ENCODE assay signal across 8 mouse cellular contexts in the genomic region with DNA sequence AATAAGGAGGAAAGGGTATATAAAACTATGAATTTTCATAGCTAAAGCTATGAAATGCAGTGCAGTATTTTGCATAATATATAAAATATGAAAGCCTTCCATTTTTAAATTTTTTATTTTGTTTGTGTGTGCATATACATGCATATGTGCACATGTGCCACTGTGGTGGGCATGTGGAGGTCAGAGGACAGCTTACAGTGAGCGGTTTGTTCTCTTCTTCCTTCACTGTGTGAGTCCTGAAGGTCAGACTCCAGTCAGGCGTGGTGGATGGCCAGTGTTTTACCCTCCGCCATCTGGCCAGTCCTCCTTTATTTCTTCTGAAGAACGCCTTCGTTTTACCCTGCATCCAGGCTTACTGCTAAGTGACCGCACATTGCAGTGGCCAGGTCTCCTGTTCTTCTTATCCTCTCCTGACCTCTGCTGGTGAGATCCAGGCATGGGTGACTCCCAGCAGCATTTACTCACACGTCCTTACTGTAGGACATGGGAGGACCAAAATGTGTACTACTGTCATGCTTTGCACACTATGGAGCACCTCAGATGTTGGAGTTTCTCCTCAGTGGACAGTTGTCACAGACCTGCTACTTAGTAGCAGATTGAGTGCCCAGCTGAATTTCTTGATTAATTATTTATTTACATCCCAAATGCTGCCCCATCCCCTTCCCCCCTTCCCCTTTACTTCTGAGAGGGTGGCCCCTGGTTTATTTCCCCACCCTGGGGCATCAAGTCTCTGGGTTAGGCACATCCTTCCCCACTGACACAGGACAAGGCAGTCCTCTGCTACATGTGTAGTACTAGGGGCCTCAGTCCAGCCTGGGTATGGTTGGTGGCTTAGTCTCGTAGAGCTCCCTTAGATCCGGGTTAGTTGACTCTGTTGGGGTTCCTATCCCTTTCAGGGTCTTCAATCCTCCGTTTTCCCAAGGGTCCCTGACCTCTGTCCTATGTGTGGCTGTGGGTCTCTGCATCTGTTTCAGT.
DNase-seq lines count a peak whose midpoint lies in the region; ATAC-seq and TF ChIP-seq lines count a peak whose summit lies in the region.

No protein-coding gene starts in this region.

- no peaks in the 10 kb centered on the region for H3K4me1 ChIP-seq in MEL (ENCODE audit: control insufficient read depth in 1 of 2, insufficient read depth in 2 of 2, low read length in 2 of 2)
- H3K4me1 ChIP-seq in cerebellum, adult 2 months (ENCODE audit: control insufficient read depth, insufficient read depth, low read length), result peaks cover 5% of the 10 kb centered on the region
- no peaks in the 10 kb centered on the region; the same call in 1 of the 2 replicates for H3K4me1 ChIP-seq in hindbrain, embryonic 11.5 days (replicated peaks; ENCODE audit: control insufficient read depth, insufficient read depth, low read length)
- peaks cover 4% of the 10 kb centered on the region for H3K4me1 ChIP-seq in lung, embryonic 16.5 days (replicated peaks; ENCODE audit: control insufficient read depth, insufficient read depth, low read length)

- DNase-seq in MEL (ENCODE audit: low read depth, low spot score), result peak; percentile 61
- peak; percentile 86 for DNase-seq in cerebellum, adult 2 months
- DNase-seq in forelimb bud, embryonic 11.5 days (ENCODE audit: low read depth, low spot score), result peak; percentile 85
- DNase-seq in hindbrain, embryonic 11.5 days (ENCODE audit: low spot score), result peak; percentile 84
- peak; percentile 78 for DNase-seq in layer of hippocampus, adult 9-11 months
- peak; percentile 69 for DNase-seq in ovary, postnatal 36 days (ENCODE audit: low spot score)
- peak; percentile 67 for DNase-seq in thymus, postnatal 25 days

- H3K4me2 ChIP-seq in hindbrain, embryonic 11.5 days (replicated peaks; ENCODE audit: low read depth, low read length), result no peak overlapping the region
- no peak overlapping the region for H3K4me2 ChIP-seq in lung, embryonic 16.5 days (ENCODE audit: low read depth, low read length)

- H3K27me3 ChIP-seq in MEL (ENCODE audit: control insufficient read depth in 1 of 2, insufficient read depth in 2 of 2, low read length in 2 of 2), result no peaks in the 10 kb centered on the region
- no peaks in the 10 kb centered on the region for H3K27me3 ChIP-seq in cerebellum, adult 2 months (ENCODE audit: control insufficient read depth, insufficient read depth, low read length)
- H3K27me3 ChIP-seq in hindbrain, embryonic 11.5 days (ENCODE audit: control insufficient read depth, insufficient read depth, low read length), result no peaks in the 10 kb centered on the region
- no peaks in the 10 kb centered on the region for H3K27me3 ChIP-seq in lung, embryonic 16.5 days (ENCODE audit: control insufficient read depth, insufficient read depth, low read depth, low read length)

- TF ChIP-seq CTCF in MEL (IDR thresholded peaks at IDR 0.05 in 2 of 3, conservative IDR thresholded peaks at IDR 0.05 in 1 of 3; ENCODE audit: control insufficient read depth in 1 of 3, insufficient read depth in 1 of 3, low read depth in 2 of 3, low read length in 3 of 3, poor library complexity in 1 of 3, severe bottlenecking in 1 of 3), result peak; percentile 57 to 80 (median 68)
- peak; percentile 100 for TF ChIP-seq CTCF in cerebellum, adult 2 months (IDR thresholded peaks at IDR 0.05; ENCODE audit: borderline replicate concordance, insufficient read depth, low read depth, low read length)

- H3K79me2 ChIP-seq in MEL (ENCODE audit: control insufficient read depth, insufficient read depth, low read length, poor library complexity), result no peaks in the 10 kb centered on the region; the same call in 1 of the 2 replicates

- no peak overlapping the region for H3K4me3 ChIP-seq in MEL (ENCODE audit: control insufficient read depth in 1 of 2, insufficient read depth in 1 of 2, low read depth in 2 of 2, low read length in 2 of 2)
- H3K4me3 ChIP-seq in cerebellum, adult 2 months (replicated peaks; ENCODE audit: insufficient read depth, low read depth, low read length), result no peak overlapping the region
- no peak overlapping the region for H3K4me3 ChIP-seq in hindbrain, embryonic 11.5 days (ENCODE audit: low read depth, low read length)
- H3K4me3 ChIP-seq in lung, embryonic 16.5 days (ENCODE audit: low read length), result no peak overlapping the region

- H3K9me3 ChIP-seq in MEL (replicated peaks; ENCODE audit: insufficient read depth, low read length), result no peaks in the 10 kb centered on the region
- H3K9me3 ChIP-seq in hindbrain, embryonic 11.5 days (ENCODE audit: control insufficient read depth, low read length), result no peaks in the 10 kb centered on the region
- H3K9me3 ChIP-seq in lung, embryonic 16.5 days (ENCODE audit: control insufficient read depth, low read length), result no peaks in the 10 kb centered on the region

- H3K36me3 ChIP-seq in MEL (ENCODE audit: control insufficient read depth in 1 of 2, insufficient read depth in 2 of 2, low read length in 2 of 2), result peaks cover 0 to 7% of the 10 kb centered on the region in 2 experiments; a peak in 2 of 4 replicates
- no peaks in the 10 kb centered on the region for H3K36me3 ChIP-seq in hindbrain, embryonic 11.5 days (ENCODE audit: control insufficient read depth, insufficient read depth, low read length)
- no peaks in the 10 kb centered on the region for H3K36me3 ChIP-seq in lung, embryonic 16.5 days (ENCODE audit: control insufficient read depth, insufficient read depth, low read length)

- no peak for TF ChIP-seq POLR2A in MEL (IDR thresholded peaks at IDR 0.05; ENCODE audit: control insufficient read depth in 1 of 2, insufficient read depth in 1 of 2, low read depth in 1 of 2, low read length in 2 of 2, poor library complexity in 1 of 2)
- no peak for TF ChIP-seq POLR2A in cerebellum, adult 2 months (IDR thresholded peaks at IDR 0.05; ENCODE audit: borderline replicate concordance, insufficient read depth, low read length)

- peak; percentile 78 for ATAC-seq in hindbrain, embryonic 11.5 days (ENCODE audit: low FRiP score)
- peak; percentile 87 for ATAC-seq in lung, embryonic 16.5 days (ENCODE audit: low read depth)

- no peak overlapping the region for H3K9ac ChIP-seq in MEL (ENCODE audit: control insufficient read depth, low read depth, low read length, poor library complexity, severe bottlenecking)
- H3K9ac ChIP-seq in hindbrain, embryonic 11.5 days (ENCODE audit: low read depth, low read length), result no peak overlapping the region
- no peak overlapping the region for H3K9ac ChIP-seq in lung, embryonic 16.5 days (ENCODE audit: low read length)

- TF ChIP-seq EP300 in MEL (IDR thresholded peaks at IDR 0.05; ENCODE audit: low read depth in 1 of 2, low read length in 2 of 2), result no peak

- H3K27ac ChIP-seq in MEL (ENCODE audit: control insufficient read depth, low read depth, low read length), result no peak overlapping the region
- no peak overlapping the region for H3K27ac ChIP-seq in cerebellum, adult 2 months (ENCODE audit: insufficient read depth, low read length)
- H3K27ac ChIP-seq in hindbrain, embryonic 11.5 days (ENCODE audit: low read depth, low read length), result no peak overlapping the region
- H3K27ac ChIP-seq in lung, embryonic 16.5 days (ENCODE audit: low read length), result no peak overlapping the region

- peak; percentile 87 for TF ChIP-seq RAD21 in MEL (IDR thresholded peaks at IDR 0.05; ENCODE audit: low read depth, low read length)

- 22% methylated on average over 10 of the region's 10 CpGs for WGBS in cerebellum, adult 2 months
- WGBS in hindbrain, embryonic 11.5 days, result 27% methylated on average over 10 of the region's 10 CpGs
- WGBS in lung, embryonic 16.5 days, result 32% methylated on average over 10 of the region's 10 CpGs

TF ChIP-seq in MEL, 35 proteins besides CTCF, POLR2A, EP300 and RAD21:
- TF ChIP-seq SMC3 (IDR thresholded peaks at IDR 0.05; ENCODE audit: low read depth, low read length) (peak; percentile 91), CHD1 (IDR thresholded peaks at IDR 0.05; ENCODE audit: low read depth, low read length) (no peak), ZC3H11A (IDR thresholded peaks at IDR 0.05; ENCODE audit: low read depth, low read length) (peak; percentile 90)
